Mouse (Mus musculus): ENCODE results near the gene Ankrd12. TPM values are rescaled to one million over a fixed set of nuclear protein-coding genes. Genes with fewer than 3 reads are reported as not detected.

Ankrd12 gene
- polyA plus RNA-seq, 1 experiment from 2014 or later, result 30.3 TPM

- peak overlapping the region; percentile 39; the same call in 1 of the 2 replicates for H3K4me2 ChIP-seq (ENCODE audit: low read depth, low read length)
- WGBS, result 38% methylated on average over 14 of the region's 14 CpGs
These were observed 137.3 kb downstream of the Ankrd12 start for GRCm38 (mm10) chr17:65939461-65940192.

GRCm38 (mm10) chr17:65937671-65938070 lies 139.2 kb downstream of the Ankrd12 start:
- Histone ChIP-seq H3K9ac (ENCODE audit: low read length) (no peak overlapping the region), H3K27me3 (ENCODE audit: control insufficient read depth, insufficient read depth, low read length) (no peaks in the 10 kb centered on the region), H3K9me3 (replicated peaks; ENCODE audit: control insufficient read depth, low read length) (no peaks in the 10 kb centered on the region), H3K4me1 (ENCODE audit: control insufficient read depth, insufficient read depth, low read length) (peaks cover 32% of the 10 kb centered on the region), H3K4me2 (ENCODE audit: low read depth, low read length) (no peak overlapping the region), H3K4me3 (replicated peaks; ENCODE audit: low read length) (no peak overlapping the region), H3K27ac (ENCODE audit: low read length) (no peak overlapping the region), H3K36me3 (ENCODE audit: control insufficient read depth, insufficient read depth, low read length) (peaks cover 14% of the 10 kb centered on the region)
- no peak for ATAC-seq (ENCODE audit: insufficient read depth, low FRiP score)
- WGBS, result 84% methylated on average over 9 of the region's 9 CpGs

More at GRCm38 (mm10) chr17:65939461-65940192, 137.3 kb downstream of the Ankrd12 start:
- Histone ChIP-seq H3K27me3 (ENCODE audit: control insufficient read depth, insufficient read depth, low read length) (no peaks in the 10 kb centered on the region), H3K9me3 (replicated peaks; ENCODE audit: control insufficient read depth, low read length) (no peaks in the 10 kb centered on the region), H3K36me3 (ENCODE audit: control insufficient read depth, insufficient read depth, low read length) (0 out of 2 replicates have a peak, but pooled peaks cover 6% of the 10 kb centered on the region), H3K4me1 (ENCODE audit: control insufficient read depth, insufficient read depth, low read length) (peaks cover 37% of the 10 kb centered on the region), H3K9ac (ENCODE audit: low read length) (peak overlapping the region; percentile 52), H3K4me3 (replicated peaks; ENCODE audit: low read length) (no peak overlapping the region), H3K27ac (ENCODE audit: low read length) (peak overlapping the region; percentile 77)
- ATAC-seq (ENCODE audit: insufficient read depth, low FRiP score), result peak; percentile 68; the same call in 1 of the 2 replicates

GRCm38 (mm10) chr17:65933741-65934140 lies 143.1 kb downstream of the Ankrd12 start:
- H3K4me1 ChIP-seq (ENCODE audit: control insufficient read depth, insufficient read depth, low read length), result peaks cover 19% of the 10 kb centered on the region
- ATAC-seq (ENCODE audit: insufficient read depth, low FRiP score), result no peak
- peaks cover 14% of the 10 kb centered on the region for H3K36me3 ChIP-seq (ENCODE audit: control insufficient read depth, insufficient read depth, low read length)
- no peak overlapping the region for H3K9ac ChIP-seq (ENCODE audit: low read length)
- no peaks in the 10 kb centered on the region for H3K9me3 ChIP-seq (replicated peaks; ENCODE audit: control insufficient read depth, low read length)
- H3K4me2 ChIP-seq (ENCODE audit: low read depth, low read length), result no peak overlapping the region
- no peak overlapping the region for H3K27ac ChIP-seq (ENCODE audit: low read length)
- no peak overlapping the region for H3K4me3 ChIP-seq (replicated peaks; ENCODE audit: low read length)
- WGBS, result 87% methylated on average over 2 of the region's 2 CpGs
- no peaks in the 10 kb centered on the region for H3K27me3 ChIP-seq (ENCODE audit: control insufficient read depth, insufficient read depth, low read length)

GRCm38 (mm10) chr17:65931525-65931924 lies 145.4 kb downstream of the Ankrd12 start:
- no peak overlapping the region for H3K9ac ChIP-seq (ENCODE audit: low read length)
- H3K27ac ChIP-seq (ENCODE audit: low read length), result peak overlapping the region; percentile 67
- peaks cover 17% of the 10 kb centered on the region for H3K36me3 ChIP-seq (ENCODE audit: control insufficient read depth, insufficient read depth, low read length)
- H3K4me1 ChIP-seq (ENCODE audit: control insufficient read depth, insufficient read depth, low read length), result peaks cover 13% of the 10 kb centered on the region
- ATAC-seq (ENCODE audit: insufficient read depth, low FRiP score), result no peak
- H3K9me3 ChIP-seq (replicated peaks; ENCODE audit: control insufficient read depth, low read length), result no peaks in the 10 kb centered on the region
- WGBS, result 63% methylated on average over 6 of the region's 6 CpGs
- no peaks in the 10 kb centered on the region for H3K27me3 ChIP-seq (ENCODE audit: control insufficient read depth, insufficient read depth, low read length)
- H3K4me2 ChIP-seq (ENCODE audit: low read depth, low read length), result no peak overlapping the region
- no peak overlapping the region for H3K4me3 ChIP-seq (replicated peaks; ENCODE audit: low read length)

GRCm38 (mm10) chr17:65930960-65931359 lies 145.9 kb downstream of the Ankrd12 start:
- Histone ChIP-seq H3K9ac (ENCODE audit: low read length) (no peak overlapping the region), H3K4me2 (ENCODE audit: low read depth, low read length) (no peak overlapping the region), H3K36me3 (ENCODE audit: control insufficient read depth, insufficient read depth, low read length) (peaks cover 17% of the 10 kb centered on the region), H3K4me3 (replicated peaks; ENCODE audit: low read length) (no peak overlapping the region), H3K9me3 (replicated peaks; ENCODE audit: control insufficient read depth, low read length) (no peaks in the 10 kb centered on the region), H3K27me3 (ENCODE audit: control insufficient read depth, insufficient read depth, low read length) (no peaks in the 10 kb centered on the region), H3K27ac (ENCODE audit: low read length) (peak overlapping the region; percentile 67), H3K4me1 (ENCODE audit: control insufficient read depth, insufficient read depth, low read length) (peaks cover 13% of the 10 kb centered on the region)
- WGBS, result 39% methylated on average over 6 of the region's 6 CpGs
- ATAC-seq (ENCODE audit: insufficient read depth, low FRiP score), result peak; percentile 76; the same call in 1 of the 2 replicates

- Histone ChIP-seq H3K27me3 (ENCODE audit: control insufficient read depth, insufficient read depth, low read length) (no peaks in the 10 kb centered on the region), H3K27ac (ENCODE audit: low read length) (peak overlapping the region; percentile 88), H3K36me3 (ENCODE audit: control insufficient read depth, insufficient read depth, low read length) (peaks cover 22% of the 10 kb centered on the region), H3K4me2 (ENCODE audit: low read depth, low read length) (no peak overlapping the region), H3K4me1 (ENCODE audit: control insufficient read depth, insufficient read depth, low read length) (peaks cover 13% of the 10 kb centered on the region), H3K9ac (ENCODE audit: low read length) (no peak overlapping the region), H3K9me3 (replicated peaks; ENCODE audit: control insufficient read depth, low read length) (no peaks in the 10 kb centered on the region), H3K4me3 (replicated peaks; ENCODE audit: low read length) (no peak overlapping the region)
- 65% methylated on average over 7 of the region's 7 CpGs for WGBS
- ATAC-seq (ENCODE audit: insufficient read depth, low FRiP score), result peak; percentile 72
These were observed 146.6 kb downstream of the Ankrd12 start for GRCm38 (mm10) chr17:65930158-65930826.

- ATAC-seq (ENCODE audit: insufficient read depth, low FRiP score), result peak; percentile 59; the same call in 1 of the 2 replicates
- no peak overlapping the region for H3K4me3 ChIP-seq (replicated peaks; ENCODE audit: low read length)
- no peaks in the 10 kb centered on the region for H3K9me3 ChIP-seq (replicated peaks; ENCODE audit: control insufficient read depth, low read length)
- H3K4me2 ChIP-seq (ENCODE audit: low read depth, low read length), result no peak overlapping the region
- H3K9ac ChIP-seq (ENCODE audit: low read length), result no peak overlapping the region
- H3K27me3 ChIP-seq (ENCODE audit: control insufficient read depth, insufficient read depth, low read length), result no peaks in the 10 kb centered on the region
- 67% methylated on average over 22 of the region's 22 CpGs for WGBS
- H3K36me3 ChIP-seq (ENCODE audit: control insufficient read depth, insufficient read depth, low read length), result peaks cover 22% of the 10 kb centered on the region
- H3K27ac ChIP-seq (ENCODE audit: low read length), result peak overlapping the region; percentile 88
- peaks cover 13% of the 10 kb centered on the region for H3K4me1 ChIP-seq (ENCODE audit: control insufficient read depth, insufficient read depth, low read length)
These were observed 147.4 kb downstream of the Ankrd12 start for GRCm38 (mm10) chr17:65929319-65929978.

- no peak for ATAC-seq (ENCODE audit: insufficient read depth, low FRiP score)
- H3K4me2 ChIP-seq (ENCODE audit: low read depth, low read length), result no peak overlapping the region
- no peaks in the 10 kb centered on the region for H3K27me3 ChIP-seq (ENCODE audit: control insufficient read depth, insufficient read depth, low read length)
- no peak overlapping the region for H3K9ac ChIP-seq (ENCODE audit: low read length)
- H3K36me3 ChIP-seq (ENCODE audit: control insufficient read depth, insufficient read depth, low read length), result peaks cover 22% of the 10 kb centered on the region
- H3K4me3 ChIP-seq (replicated peaks; ENCODE audit: low read length), result no peak overlapping the region
- H3K27ac ChIP-seq (ENCODE audit: low read length), result no peak overlapping the region
- H3K9me3 ChIP-seq (replicated peaks; ENCODE audit: control insufficient read depth, low read length), result no peaks in the 10 kb centered on the region
- peaks cover 13% of the 10 kb centered on the region for H3K4me1 ChIP-seq (ENCODE audit: control insufficient read depth, insufficient read depth, low read length)
- 91% methylated on average over 4 of the region's 4 CpGs for WGBS
These were observed 149.8 kb downstream of the Ankrd12 start for GRCm38 (mm10) chr17:65927077-65927476.

GRCm38 (mm10) chr17:65924218-65924617 lies 152.7 kb downstream of the Ankrd12 start:
- Histone ChIP-seq H3K9ac (ENCODE audit: low read length) (no peak overlapping the region), H3K36me3 (ENCODE audit: control insufficient read depth, insufficient read depth, low read length) (peaks cover 28% of the 10 kb centered on the region), H3K9me3 (replicated peaks; ENCODE audit: control insufficient read depth, low read length) (no peaks in the 10 kb centered on the region), H3K4me3 (replicated peaks; ENCODE audit: low read length) (no peak overlapping the region), H3K27ac (ENCODE audit: low read length) (no peak overlapping the region), H3K4me1 (ENCODE audit: control insufficient read depth, insufficient read depth, low read length) (peaks cover under 1% of the 10 kb centered on the region; the same call in 1 of the 2 replicates), H3K27me3 (ENCODE audit: control insufficient read depth, insufficient read depth, low read length) (no peaks in the 10 kb centered on the region), H3K4me2 (ENCODE audit: low read depth, low read length) (no peak overlapping the region)
- WGBS, result 52% methylated on average over 5 of the region's 5 CpGs
- no peak for ATAC-seq (ENCODE audit: insufficient read depth, low FRiP score)
